Mouse (Mus musculus): Measurements from ENCODE around the gene Med27.

The Med27 gene

DNA sequence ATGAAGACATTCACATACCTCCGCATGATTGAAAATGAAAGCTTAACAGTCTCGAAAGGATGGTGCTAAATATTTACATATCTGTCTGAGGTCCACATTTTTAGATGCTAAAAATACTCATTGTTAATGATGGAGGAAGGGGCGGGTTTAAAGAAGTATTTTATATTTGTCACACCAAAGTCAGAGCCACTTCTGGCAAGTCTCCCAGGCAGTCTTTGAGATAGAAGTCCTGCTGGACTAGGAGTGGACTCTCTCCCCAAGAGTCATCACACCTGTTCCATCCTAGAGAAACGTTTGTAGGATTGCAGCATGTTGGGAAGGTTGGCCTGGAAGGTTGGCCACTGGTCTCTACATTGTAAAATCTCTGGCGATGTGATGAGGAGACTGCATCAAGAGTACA, 90.5 kb downstream of the Med27 start:
- no peak for DNase-seq (ENCODE audit: low spot score)

DNA sequence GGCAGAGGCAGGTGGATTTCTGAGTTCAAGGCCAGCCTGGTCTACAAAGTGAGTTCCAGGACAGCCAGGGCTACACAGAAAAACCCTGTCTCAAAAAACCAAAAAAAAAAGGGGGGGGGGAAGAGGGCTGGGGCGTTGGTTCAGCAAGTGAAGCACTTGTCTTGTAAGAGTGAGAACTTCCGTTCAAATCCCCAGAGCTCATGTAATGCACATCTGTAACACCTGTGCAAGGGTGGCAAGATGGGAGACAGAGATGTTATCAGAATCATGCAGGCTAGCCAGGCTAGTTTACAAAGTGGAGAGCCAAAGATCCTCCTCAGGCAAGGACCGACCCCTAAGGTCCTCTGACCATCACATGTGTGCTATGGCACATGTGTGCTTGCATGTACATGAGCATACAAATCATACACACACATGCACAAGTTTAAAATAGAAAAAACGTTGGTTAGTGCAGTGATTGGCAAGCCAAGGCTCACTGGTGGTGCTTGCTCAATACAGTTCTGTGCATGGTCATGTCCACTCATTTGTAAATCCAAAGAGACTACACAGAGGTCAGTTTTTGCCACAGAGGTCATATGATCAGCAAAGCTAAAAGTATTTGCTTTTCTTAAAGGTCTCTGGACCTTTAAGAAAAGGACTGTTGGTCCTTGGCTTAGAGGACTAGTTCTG, 91.4 kb downstream of the Med27 start:
- no peak for DNase-seq (ENCODE audit: low spot score)

DNA sequence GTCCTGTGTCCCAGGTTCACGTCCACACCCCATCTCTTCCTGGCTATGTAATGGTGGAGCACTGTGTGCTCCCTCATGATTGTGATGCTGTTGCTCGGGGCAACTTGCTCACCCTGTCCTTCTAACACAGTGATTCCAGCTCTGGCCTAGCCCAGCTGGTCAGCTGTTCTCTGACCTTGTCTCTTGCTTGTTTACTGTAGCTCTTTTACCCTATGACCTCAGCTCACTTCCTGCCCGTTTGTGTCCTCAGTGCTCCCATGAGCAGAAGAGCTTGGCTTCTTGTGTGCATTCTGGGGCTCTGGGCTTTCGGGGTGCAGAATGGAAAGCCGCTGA, 91.9 kb downstream of the Med27 start:
- DNase-seq (ENCODE audit: low spot score): peak; percentile 16

DNA sequence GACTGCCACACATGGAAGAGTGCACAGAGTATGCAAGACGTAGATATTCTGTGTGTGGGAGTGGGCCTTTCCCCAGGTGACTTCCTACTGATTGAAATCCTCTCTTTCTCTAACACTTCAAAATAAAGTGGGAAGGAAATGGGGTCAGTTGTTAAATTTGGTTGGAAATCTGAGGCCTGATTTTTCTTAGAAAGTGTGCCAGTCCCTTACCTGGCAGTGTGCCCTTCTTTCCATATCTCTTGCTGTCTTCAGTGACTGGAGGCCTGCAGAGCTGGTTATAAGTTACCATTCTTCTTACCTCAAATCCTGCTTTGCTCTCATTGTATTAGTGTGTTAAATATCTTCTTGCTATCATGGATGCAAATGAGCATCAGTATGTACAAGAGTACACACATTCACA, 92.4 kb downstream of the Med27 start:
- DNase-seq (ENCODE audit: low spot score): no peak

DNA sequence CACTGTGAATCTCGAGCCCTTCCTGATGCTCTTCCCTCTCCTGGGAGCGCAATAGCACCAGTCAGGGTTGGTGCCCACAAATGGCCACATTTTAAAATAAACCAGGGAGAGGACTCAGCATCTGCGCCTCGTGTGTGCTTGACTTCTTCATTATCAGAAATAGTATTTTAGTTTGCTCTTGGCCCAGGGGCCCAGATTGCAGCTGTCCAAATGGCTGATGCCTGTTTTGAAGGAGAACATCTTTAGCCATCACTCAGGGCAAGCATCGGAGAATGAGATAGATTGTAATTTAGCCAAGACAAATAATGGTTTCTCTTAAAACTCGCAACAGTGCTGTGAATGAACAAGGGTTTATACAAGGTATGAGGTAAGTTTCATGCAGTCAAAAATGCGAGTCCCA, 92.8 kb downstream of the Med27 start:
- no peak for DNase-seq (ENCODE audit: low spot score)

DNA sequence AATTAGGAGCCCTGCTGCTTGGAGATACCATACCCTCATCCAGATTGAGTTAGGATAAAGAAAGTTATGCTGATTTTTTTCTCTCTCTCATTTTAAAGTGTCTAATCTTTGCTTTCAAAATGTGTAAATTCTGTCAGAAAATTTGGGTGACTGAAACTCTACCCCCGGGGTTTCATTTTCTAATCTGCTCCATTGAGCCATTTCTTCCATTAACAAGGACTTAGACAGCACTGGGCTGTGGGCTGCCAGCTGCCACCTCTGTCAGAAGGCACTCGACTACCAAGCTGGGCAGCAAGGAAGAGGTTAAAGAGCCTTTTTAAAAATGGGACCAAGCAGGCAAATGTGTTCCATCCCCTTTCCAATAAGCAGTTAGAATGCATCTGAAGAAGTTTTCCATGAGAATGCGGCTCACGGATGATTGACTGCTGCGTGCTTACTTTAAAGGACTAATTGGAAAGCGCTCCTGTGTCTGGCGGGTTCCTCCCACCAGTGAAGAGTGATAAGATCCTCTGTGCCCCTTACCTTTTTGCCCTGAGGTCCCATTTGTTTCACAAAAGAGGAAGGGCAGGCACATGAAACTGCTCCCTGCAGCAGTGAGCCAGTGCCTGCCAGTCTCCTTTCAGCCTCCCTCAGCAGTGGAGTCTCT, 93.4 kb downstream of the Med27 start:
- no peak for DNase-seq (ENCODE audit: low spot score)

DNA sequence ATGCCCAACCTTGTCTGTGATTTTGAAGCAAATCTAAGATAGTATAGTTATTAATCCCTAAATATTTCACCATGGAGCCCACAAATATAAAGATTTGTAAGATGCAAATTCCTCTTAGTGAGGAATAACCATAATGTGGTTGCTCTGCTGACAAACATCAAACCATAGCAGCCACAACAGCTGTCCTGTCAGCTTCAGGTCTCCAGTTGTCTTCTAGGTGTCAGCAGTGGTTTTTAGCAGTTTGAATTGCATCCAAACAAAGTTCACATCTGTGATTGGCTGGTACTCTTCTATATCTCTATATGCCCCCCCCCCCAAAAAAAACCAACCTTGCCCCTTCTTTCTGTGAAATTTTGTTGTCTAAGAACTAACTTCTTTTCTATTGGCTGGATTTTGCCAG, 95.7 kb downstream of the Med27 start:
- no peak for DNase-seq (ENCODE audit: low spot score)

DNA sequence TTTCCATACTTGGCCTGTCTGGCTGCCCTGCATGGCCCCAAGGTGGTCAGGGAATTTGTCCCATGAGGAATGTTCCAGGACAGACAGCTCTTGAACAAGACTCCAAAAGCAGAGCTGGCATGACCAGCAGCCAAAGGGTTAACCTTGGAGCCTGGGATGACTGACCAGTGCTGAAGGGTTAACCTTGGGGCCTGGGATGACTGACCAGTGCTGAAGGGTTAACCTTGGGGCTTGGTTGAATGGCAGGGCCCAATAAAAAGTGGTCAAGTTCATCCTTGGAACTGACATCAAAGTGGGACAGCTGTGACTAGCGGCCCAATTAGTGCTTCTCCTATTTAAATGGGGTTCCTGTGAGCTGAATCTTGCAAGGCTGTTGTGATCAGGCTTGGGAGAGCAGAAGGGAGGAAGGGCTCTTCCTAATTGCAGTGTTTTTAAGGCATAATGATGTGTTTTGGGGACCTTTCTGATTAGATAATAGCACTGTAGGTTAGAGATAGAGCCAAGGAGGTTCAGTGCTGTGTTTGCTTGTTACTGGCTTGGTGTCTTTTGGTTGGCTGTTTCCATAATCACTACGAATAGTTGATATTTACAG, 97.1 kb downstream of the Med27 start:
- DNase-seq (ENCODE audit: low spot score): no peak

DNA sequence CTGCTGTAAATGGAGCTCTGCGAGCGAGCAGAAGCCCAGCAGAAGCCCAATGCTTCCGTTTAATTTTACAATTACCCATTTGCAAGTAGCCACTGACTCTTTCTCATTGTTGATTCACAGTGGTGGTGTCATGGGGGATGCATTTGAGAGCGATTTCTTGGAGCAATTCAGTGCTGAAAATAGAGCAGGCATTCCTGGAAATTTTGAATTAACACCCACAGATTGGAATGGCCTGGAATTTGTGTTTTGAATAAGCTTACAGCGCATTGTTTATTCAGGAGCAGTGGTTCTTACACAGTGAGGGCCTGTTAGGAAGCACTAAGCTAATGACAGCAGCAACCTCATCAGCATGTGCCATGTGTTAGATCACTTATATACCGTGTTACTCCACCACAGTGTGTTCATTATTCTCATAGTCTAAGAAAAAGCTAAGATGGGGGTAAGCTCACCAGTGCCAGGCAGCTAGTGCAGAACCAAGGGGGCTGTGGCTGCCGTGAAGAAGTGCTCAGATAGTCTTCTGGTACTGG, 101.9 kb downstream of the Med27 start:
- DNase-seq (ENCODE audit: low spot score): no peak

DNA sequence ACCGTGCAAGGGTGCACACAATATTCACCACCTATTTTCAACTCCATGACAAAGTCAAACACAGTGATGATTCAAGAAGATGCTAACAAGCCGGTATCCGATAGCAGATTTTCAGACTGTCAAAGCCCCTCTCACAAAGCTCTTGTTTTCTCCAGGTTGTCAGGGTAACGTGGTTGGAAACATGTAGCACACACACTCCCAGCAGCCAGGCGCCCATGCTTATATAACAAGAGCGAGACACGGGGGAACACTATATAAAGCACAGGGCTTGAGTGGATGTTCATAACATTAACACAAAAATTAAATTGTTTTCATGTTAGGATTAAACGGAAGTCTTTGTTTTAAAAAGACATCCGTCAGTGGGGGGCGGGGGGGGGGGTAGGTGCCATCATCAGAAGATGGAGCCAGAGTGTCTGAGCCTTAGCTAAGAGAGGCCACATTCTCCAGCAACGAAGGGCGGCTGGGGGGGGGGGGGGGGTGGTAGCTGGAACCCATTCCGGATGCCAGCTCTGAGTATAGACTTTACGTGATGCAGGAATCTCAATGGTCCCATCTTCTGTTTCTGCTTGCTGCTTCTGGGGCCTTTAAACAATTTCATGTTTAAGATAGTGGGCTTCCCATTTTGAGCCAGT, 104.9 kb downstream of the Med27 start:
- no peak for DNase-seq (ENCODE audit: low spot score)

DNA sequence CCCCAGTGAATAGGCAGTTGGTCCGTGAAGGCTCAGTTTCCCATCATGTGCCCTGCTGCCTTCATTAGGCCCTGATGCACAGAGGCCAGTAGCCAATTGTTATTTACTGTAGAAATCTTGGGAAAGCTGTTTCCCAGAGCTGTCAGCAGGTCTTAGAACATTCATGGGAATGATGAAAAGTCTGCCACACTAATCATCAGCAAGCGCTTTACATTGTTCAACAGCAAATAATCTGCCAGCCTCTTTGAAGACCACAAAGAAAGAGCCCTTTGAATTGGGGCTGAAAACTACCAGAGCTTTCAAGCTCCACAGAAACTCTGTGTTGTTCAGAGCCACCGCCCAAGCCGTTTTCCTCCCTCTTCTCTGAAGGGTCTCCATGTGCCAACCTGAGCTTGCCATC, 106.8 kb downstream of the Med27 start:
- no peak for DNase-seq (ENCODE audit: low spot score)

DNA sequence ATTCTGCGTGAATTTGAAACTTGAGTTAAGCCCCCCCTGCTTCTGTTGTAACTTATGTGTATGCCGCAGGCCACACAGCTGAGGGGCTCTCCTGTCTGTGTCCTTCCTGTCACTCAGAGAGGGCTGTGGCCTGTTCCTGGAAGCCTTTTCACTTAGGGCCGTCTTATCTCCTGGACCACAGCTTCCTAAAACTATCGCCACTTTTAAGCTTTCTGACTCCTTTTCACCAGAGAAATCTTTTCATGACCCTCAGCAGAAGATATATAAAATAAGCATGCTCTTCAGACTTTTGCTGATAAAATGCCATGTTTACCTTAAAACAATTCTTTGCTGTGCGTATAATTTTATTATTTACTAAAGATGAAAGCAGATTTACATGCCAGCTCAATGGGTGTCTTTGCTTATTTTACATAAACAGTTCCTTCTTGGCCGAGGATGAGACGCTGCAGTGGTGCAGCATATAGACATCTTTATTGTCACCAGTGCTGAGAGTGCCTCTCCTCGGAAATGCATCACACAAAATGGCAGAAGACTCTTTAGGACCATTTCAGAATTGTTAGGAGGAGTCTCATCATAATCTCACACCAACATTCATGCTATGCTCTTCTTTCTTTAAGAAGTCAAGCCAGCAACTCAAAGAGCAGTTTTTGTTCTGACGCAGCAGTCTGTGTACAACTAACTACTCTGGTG, 110.2 kb downstream of the Med27 start:
- no peak for DNase-seq (ENCODE audit: low spot score)

DNA sequence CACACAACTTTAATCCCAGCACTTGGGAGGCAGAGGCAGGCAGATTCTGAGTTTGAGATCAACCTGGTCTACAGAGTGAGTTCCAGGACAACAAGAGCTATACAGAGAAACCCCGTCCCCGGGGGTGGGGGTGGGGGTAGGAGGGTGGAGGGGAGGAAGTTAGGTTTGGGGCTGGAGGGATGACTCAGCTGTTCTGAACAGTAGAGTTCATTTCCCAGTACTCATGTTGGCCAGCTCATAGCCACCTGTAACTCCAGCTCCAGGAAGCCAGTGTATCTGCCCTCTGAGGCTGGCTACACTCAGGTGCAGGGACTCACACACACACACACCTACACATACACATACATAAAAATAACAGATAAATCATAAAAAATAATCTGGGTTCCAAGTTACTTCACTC, 111.1 kb downstream of the Med27 start:
- no peak for DNase-seq (ENCODE audit: low spot score)

DNA sequence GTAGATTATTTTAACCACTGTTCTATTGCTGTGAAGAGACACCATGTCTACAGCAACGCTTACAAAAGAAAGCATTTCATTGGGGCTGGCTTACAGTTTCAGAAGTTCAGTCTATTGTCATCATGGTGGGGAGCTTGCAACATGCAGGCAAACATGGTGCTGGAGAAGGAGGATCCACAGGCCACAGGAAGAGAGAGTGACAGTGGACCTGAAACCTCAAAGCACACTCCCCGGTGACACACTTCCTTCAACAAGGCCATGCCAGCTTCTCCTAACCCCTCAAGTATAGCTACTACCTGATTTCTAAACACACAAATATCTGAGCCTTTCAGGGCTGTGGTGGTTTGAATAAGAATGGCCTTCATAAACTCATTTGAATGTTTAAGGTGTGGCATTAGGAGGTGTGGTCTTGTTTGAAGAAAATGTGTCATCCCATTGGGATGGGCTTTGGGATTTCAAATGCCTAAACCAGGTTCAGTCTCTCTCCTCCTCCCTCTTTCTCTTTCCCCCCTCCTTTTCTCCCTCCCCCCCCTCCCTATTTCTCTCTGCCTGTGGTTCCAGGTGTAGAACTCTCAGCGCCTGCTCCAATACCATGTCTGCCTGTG, 111.8 kb downstream of the Med27 start:
- DNase-seq (ENCODE audit: low spot score): no peak

DNA sequence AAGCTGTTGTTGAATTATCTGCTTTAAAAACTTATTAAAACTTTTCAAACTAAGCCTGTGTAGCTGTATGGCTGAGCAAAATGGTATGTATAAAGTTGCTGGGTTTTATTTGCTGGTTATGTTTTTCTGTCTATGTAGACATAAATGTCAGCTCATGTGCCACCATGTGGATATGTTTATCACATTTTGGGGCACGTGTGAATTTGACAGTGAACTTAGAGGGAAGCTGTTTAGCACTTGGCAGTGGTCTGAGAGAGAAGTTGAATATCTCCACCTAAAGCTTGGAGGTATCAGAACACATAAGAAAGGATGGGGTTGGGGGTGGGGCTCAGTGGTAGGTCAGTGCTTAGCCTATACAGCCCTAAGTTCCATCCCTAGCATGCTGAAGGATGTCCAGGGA, 113.0 kb downstream of the Med27 start:
- DNase-seq (ENCODE audit: low spot score): no peak

DNA sequence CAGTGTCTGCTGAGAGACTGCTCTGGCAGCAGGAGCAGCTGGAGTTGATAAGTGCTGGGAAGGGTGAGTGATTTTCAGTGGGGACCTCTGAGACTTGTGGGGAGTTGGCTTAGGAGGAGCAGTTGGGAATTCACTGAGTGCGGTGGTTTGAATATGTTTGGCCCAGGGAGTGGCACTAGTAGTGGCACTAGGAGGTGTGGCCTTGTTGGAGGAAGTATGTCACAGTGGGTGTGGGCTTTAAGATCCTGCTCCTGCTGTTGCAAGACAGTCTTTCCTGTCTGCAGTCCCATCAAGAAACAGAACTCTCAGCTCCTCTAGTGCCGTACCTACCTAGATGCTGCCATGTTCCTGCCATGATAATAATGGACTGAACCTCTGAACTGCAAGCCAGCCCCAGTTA, 115.2 kb downstream of the Med27 start:
- no peak for DNase-seq (ENCODE audit: low spot score)

DNA sequence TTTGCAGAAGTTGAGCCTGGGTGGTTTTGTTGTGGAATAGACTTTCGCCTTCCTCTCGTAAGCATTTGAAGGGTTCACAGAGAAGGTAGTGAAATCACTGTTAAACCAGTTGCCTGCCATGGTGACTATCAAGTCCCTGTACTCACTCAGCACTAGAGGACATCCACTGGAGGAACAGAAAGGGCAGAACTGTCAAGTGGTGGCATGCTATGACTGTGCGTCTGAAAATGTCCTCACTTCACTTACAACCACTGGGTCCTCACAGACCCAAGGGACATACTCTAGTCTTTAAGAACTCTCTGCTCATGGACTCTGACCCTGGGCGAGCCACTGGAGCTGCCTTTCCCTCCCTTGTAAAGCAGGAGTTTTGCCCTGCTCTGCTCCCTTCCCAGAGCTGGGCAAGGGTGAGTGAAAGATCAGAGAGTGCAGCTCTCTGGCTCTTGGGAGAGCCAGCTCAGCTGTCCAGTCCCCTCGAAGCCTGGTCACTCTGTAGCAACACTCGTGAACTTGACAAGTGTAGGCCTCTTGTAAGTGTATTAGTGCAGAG, 116.5 kb downstream of the Med27 start:
- no peak for DNase-seq (ENCODE audit: low spot score)

DNA sequence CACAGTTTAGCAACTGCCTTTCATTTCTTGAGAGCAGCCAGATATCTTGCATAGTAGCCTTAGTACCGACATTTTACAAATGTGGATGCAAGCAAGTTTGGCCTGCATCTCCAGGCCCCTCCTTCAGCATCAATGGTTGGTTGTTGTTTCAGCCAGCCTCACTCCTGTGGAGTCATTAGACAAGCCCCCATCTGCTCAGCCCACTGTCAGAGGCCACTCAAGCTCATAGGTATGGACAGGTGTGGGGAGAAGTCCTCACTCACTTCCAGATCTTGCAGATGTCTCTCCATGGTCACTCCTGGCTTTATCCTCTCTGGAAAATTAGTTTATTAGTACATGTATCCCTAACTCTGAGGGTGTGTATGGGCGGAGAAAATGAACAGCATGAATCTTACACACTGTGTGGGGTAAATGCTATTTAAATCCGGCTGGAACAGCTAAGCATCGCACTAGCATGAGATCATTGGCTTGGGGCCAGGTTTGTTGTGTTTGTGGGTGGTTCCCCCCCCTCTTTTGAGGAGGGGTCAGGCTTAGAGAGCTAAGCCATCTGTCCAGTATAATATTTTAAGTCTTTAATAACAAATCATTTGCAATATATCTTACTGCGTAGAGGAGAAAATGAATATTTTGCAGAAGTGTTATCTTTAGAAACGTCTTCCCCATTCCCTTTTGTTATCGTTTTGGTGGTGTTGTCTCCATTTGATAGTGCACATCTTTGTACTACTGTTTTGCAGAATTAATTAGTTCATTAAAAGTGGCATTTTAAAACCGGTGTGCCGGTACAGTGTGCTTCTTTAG, 118.4 kb downstream of the Med27 start:
- DNase-seq (ENCODE audit: low spot score): no peak

DNA sequence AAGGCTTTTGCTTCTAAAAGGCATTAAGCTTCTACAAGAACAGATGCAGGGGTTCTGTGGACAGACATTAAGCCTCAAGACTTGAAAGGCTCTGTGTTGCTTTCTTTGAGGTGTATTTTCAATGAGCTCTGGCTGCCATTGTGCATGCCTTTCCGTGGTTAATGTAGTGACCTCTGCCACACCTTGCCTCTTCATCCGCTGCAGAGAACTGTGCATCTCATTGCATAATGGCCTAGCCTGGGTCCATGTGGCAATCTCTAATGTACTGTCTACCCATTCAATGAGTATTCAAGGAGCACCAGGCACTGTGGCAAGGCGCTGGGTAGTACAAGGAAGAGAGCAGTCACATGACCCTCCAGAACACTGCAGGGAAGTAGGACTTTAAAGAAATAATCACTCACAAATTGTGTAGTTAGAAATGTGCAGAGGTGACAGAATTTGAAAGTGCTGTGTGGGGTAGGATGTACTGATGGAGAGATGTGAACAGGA, 119.1 kb downstream of the Med27 start:
- DNase-seq (ENCODE audit: low spot score): no peak

DNA sequence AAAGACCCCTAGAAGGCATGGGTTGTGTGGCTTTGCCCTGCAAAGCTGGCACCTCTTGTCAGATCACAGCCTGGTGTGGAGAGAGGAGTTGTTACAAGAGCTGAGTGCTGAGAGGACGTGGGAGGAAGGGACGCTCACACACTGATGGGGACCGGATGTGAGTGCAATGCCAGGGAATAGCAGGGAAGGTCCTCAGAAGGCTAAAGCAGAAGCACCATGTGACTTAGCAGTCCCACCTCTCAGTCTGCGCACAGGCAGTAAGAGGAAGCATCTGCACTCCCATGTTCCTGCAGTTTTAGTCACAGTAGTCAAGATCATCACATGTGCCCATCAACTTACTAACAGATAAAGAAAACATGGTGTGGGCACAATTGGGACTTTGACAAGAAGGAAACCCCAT, 119.8 kb downstream of the Med27 start:
- DNase-seq (ENCODE audit: low spot score): no peak

DNA sequence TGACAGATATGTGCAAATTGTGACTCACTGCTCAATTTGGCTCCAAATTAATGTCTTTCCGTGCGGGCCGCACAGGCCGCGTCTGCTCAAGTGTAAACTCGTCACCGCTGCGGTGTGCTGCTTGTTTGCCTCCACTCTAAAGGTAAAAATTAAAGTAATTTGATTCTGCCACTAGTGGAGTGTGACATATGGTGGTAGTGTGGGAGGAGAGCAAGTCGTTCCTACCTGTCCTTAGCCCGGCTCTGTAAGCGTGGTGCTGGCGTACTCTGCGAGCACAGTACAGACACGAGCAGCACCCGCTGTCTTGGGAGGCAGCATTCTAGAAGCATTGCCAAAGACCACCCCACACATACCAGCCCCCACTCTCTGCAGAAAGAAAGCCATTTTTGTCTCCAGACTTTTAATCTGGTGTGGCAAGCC, 121.9 kb downstream of the Med27 start:
- DNase-seq (ENCODE audit: low spot score): no peak
